Mouse (Mus musculus): Measurements from ENCODE around the gene Rars2. TPM values are rescaled to one million over a fixed set of nuclear protein-coding genes. Genes with fewer than 3 reads are reported as not detected.

The Rars2 gene
- polyA plus RNA-seq, 1 experiment from 2014 or later: 67.5 TPM

DNA sequence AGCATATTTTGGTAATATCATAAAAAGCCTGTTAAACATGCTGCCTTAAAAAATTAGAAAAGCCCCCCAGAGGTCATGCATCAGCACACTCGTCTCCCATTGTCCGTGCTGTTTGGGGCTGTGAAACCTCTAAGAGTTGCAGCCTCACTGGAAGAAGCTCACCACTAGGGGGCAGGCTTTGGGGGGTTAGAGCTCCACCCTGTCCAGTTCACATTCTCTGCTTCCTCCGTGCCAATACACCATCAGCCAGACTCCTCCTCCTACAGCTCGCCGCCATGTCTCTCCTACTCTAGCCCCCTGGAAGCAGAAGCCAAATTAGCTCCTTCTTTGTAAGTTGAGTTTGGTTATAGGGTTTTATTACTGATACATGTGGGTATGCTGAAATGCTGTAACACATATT, 86.8 kb downstream of the Rars2 start:
- Histone ChIP-seq H3K4me2 (replicated peaks; ENCODE audit: low read depth, low read length) (no peak overlapping the region), H3K4me3 (ENCODE audit: low read depth, low read length) (no peak overlapping the region), H3K9ac (replicated peaks; ENCODE audit: low read depth, low read length) (no peak overlapping the region), H3K36me3 (ENCODE audit: control insufficient read depth, insufficient read depth, low read length) (no peaks in the 10 kb centered on the region), H3K27me3 (ENCODE audit: control insufficient read depth, insufficient read depth, low read length) (no peaks in the 10 kb centered on the region), H3K9me3 (ENCODE audit: control insufficient read depth, low read depth, low read length) (no peaks in the 10 kb centered on the region), H3K4me1 (ENCODE audit: control insufficient read depth, insufficient read depth, low read length) (no peaks in the 10 kb centered on the region), H3K27ac (ENCODE audit: low read length) (no peak overlapping the region)
- 63% methylated on average over 5 of the region's 5 CpGs for WGBS
- no peak for ATAC-seq (ENCODE audit: insufficient number of reproducible peaks, insufficient read depth, low FRiP score, low read depth)

DNA sequence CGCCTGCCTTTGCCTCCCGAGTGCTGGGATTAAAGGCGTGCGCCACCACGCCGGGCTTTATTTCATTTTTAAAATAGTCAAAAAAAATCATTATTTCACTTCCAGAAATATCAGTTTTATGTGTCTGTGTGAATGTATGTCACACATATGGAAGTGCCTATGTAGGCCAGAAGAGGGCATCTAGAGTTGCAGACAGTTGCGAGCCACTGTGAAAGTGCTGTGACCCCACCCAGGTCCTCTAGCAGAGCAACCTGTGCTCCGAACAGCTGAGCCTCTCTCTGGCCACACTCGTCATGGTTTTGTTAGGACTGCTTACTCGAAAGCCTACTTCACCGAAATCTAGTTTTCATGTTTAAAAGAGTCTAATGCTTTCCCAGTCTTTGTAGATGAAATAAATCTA, 87.5 kb downstream of the Rars2 start:
- no peak overlapping the region for H3K4me2 ChIP-seq (replicated peaks; ENCODE audit: low read depth, low read length)
- H3K27ac ChIP-seq (ENCODE audit: low read length): no peak overlapping the region
- WGBS: 96% methylated on average over 11 of the region's 11 CpGs
- no peaks in the 10 kb centered on the region for H3K27me3 ChIP-seq (ENCODE audit: control insufficient read depth, insufficient read depth, low read length)
- H3K36me3 ChIP-seq (ENCODE audit: control insufficient read depth, insufficient read depth, low read length): no peaks in the 10 kb centered on the region
- no peaks in the 10 kb centered on the region for H3K9me3 ChIP-seq (ENCODE audit: control insufficient read depth, low read depth, low read length)
- no peak for ATAC-seq (ENCODE audit: insufficient number of reproducible peaks, insufficient read depth, low FRiP score, low read depth)
- no peaks in the 10 kb centered on the region for H3K4me1 ChIP-seq (ENCODE audit: control insufficient read depth, insufficient read depth, low read length)
- no peak overlapping the region for H3K9ac ChIP-seq (replicated peaks; ENCODE audit: low read depth, low read length)
- H3K4me3 ChIP-seq (ENCODE audit: low read depth, low read length): no peak overlapping the region

- H3K27ac ChIP-seq (ENCODE audit: low read length): no peak overlapping the region
- no peak overlapping the region for H3K9ac ChIP-seq (replicated peaks; ENCODE audit: low read depth, low read length)
- H3K36me3 ChIP-seq (ENCODE audit: control insufficient read depth, insufficient read depth, low read length): no peaks in the 10 kb centered on the region
- H3K4me2 ChIP-seq (replicated peaks; ENCODE audit: low read depth, low read length): no peak overlapping the region
- H3K4me3 ChIP-seq (ENCODE audit: low read depth, low read length): no peak overlapping the region
- H3K4me1 ChIP-seq (ENCODE audit: control insufficient read depth, insufficient read depth, low read length): no peaks in the 10 kb centered on the region
- WGBS: 64% methylated on average over 4 of the region's 4 CpGs
- H3K9me3 ChIP-seq (ENCODE audit: control insufficient read depth, low read depth, low read length): no peaks in the 10 kb centered on the region
- H3K27me3 ChIP-seq (ENCODE audit: control insufficient read depth, insufficient read depth, low read length): no peaks in the 10 kb centered on the region
- no peak for ATAC-seq (ENCODE audit: insufficient number of reproducible peaks, insufficient read depth, low FRiP score, low read depth)
Observed at GRCm38 (mm10) chr4:34703029-34703428, 88.3 kb downstream of the Rars2 start.

DNA sequence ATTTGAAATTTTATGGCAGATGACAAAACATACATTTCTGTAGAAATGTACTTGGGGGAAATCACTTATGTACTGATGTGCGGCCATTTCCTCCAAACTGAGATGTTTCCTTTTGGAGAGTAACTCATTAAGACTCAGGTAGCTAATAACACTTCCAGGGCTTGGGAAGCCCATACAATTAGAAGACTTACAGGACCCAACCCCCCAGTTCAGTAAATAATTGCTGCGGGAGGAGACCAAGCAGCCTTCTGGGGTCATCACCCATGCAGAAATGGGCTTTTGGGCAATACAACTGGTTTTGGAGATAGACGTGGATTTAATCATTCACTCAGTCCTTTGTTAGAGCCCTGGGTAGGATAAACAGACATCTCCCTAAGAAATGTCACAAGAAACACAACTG, 92.5 kb downstream of the Rars2 start:
- Histone ChIP-seq H3K4me1 (ENCODE audit: control insufficient read depth, insufficient read depth, low read length) (no peaks in the 10 kb centered on the region), H3K9ac (replicated peaks; ENCODE audit: low read depth, low read length) (no peak overlapping the region), H3K4me2 (replicated peaks; ENCODE audit: low read depth, low read length) (no peak overlapping the region), H3K27me3 (ENCODE audit: control insufficient read depth, insufficient read depth, low read length) (no peaks in the 10 kb centered on the region), H3K4me3 (ENCODE audit: low read depth, low read length) (no peak overlapping the region), H3K36me3 (ENCODE audit: control insufficient read depth, insufficient read depth, low read length) (no peaks in the 10 kb centered on the region), H3K9me3 (ENCODE audit: control insufficient read depth, low read depth, low read length) (no peaks in the 10 kb centered on the region), H3K27ac (ENCODE audit: low read length) (no peak overlapping the region)
- ATAC-seq (ENCODE audit: insufficient number of reproducible peaks, insufficient read depth, low FRiP score, low read depth): no peak
- 58% methylated on average over 3 of the region's 3 CpGs for WGBS

GRCm38 (mm10) chr4:34708127-34708526, 93.4 kb downstream of the Rars2 start:
- Histone ChIP-seq H3K4me3 (ENCODE audit: low read depth, low read length) (no peak overlapping the region), H3K27me3 (ENCODE audit: control insufficient read depth, insufficient read depth, low read length) (no peaks in the 10 kb centered on the region), H3K27ac (ENCODE audit: low read length) (no peak overlapping the region), H3K9ac (replicated peaks; ENCODE audit: low read depth, low read length) (no peak overlapping the region), H3K4me2 (replicated peaks; ENCODE audit: low read depth, low read length) (no peak overlapping the region), H3K9me3 (ENCODE audit: control insufficient read depth, low read depth, low read length) (no peaks in the 10 kb centered on the region), H3K4me1 (ENCODE audit: control insufficient read depth, insufficient read depth, low read length) (no peaks in the 10 kb centered on the region), H3K36me3 (ENCODE audit: control insufficient read depth, insufficient read depth, low read length) (no peaks in the 10 kb centered on the region)
- 74% methylated on average over 3 of the region's 3 CpGs for WGBS
- no peak for ATAC-seq (ENCODE audit: insufficient number of reproducible peaks, insufficient read depth, low FRiP score, low read depth)

Other genes with a start within 250 kb of the Rars2 start
- gene Akirin2, start 64.0 kb upstream of the Rars2 start, polyA plus RNA-seq (2014; fragmentation: Nextera tagmentation; extraction: Ambion mirVana): 42.8 and 44.9 TPM in 2 replicates
- gene Orc3, start within 50 bp of the Rars2 start, polyA plus RNA-seq (2014; fragmentation: Nextera tagmentation; extraction: Ambion mirVana): 102 and 105 TPM in 2 replicates
- gene Slc35a1, start 72.5 kb downstream of the Rars2 start, polyA plus RNA-seq (2014; fragmentation: Nextera tagmentation; extraction: Ambion mirVana): 70.0 and 74.1 TPM in 2 replicates
- 0.67 and 0.75 TPM in 2 replicates for gene Cfap206, start 115.2 kb downstream of the Rars2 start, polyA plus RNA-seq (2014; fragmentation: Nextera tagmentation; extraction: Ambion mirVana)
- not detected in 2 replicates for gene Gm136, start 141.3 kb downstream of the Rars2 start, polyA plus RNA-seq (2014; fragmentation: Nextera tagmentation; extraction: Ambion mirVana)
- gene Smim8, start 163.5 kb downstream of the Rars2 start, polyA plus RNA-seq (2014; fragmentation: Nextera tagmentation; extraction: Ambion mirVana): 48.1 and 53.1 TPM in 2 replicates

All from stomach, embryonic 14.5 days (tissue).